Mouse (Mus musculus) hindbrain, embryonic 10.5 days (tissue): ENCODE results near the gene Srgap3. TPM values are rescaled to one million over a fixed set of nuclear protein-coding genes. Genes with fewer than 3 reads are reported as not detected.

Experiments
- DNase-seq: peaks from one replicate; pipeline ENCODE4 v3.0.0-alpha.2; 2017; ENCODE audit warnings: low spot score
- H3K27ac ChIP-seq: fragments of 300-500 bp; sonication (generic); 2 replicates; pipeline ENCODE4 v1.5.1; 2016; ENCODE audit warnings: mild to moderate bottlenecking, moderate library complexity
- H3K27me3 ChIP-seq: fragments of 300-500 bp; sonication (generic); 2 replicates; pipeline ENCODE4 v1.6.1; 2016; ENCODE audit warnings: mild to moderate bottlenecking; ENCODE audit not compliant: poor library complexity, insufficient read depth, severe bottlenecking
- H3K36me3 ChIP-seq: fragments of 300-500 bp; sonication (generic); 2 replicates; pipeline ENCODE4 v1.6.1; 2016; ENCODE audit warnings: mild to moderate bottlenecking, moderate library complexity
- H3K4me1 ChIP-seq: fragments of 300-500 bp; sonication (generic); replicated peaks from 2 replicates; pipeline ENCODE4 v1.6.1; 2016; ENCODE audit warnings: mild to moderate bottlenecking
- H3K4me3 ChIP-seq: fragments of 300-500 bp; sonication (generic); 2 replicates; pipeline ENCODE4 v1.5.1; 2016; ENCODE audit warnings: mild to moderate bottlenecking, moderate library complexity
- H3K9me3 ChIP-seq: fragments of 300-500 bp; sonication (generic); 2 replicates; pipeline ENCODE4 v1.6.1; 2016; ENCODE audit warnings: mild to moderate bottlenecking, moderate library complexity
- WGBS: fragments of 180-500 bp; shearing (Covaris S2); methylation state at CpG from one replicate; pipeline ENCODE4 v1.1.7; 2016; 5-methylcytosine and 5-hydroxymethylcytosine counted together
- polyA plus RNA-seq: library from polyadenylated mRNA; unstranded; fragments of >200 nt; fragmentation: Nextera tagmentation; extraction: Ambion mirVana; gene quantifications from 2 replicates; pipeline ENCODE4 v1.2.1, GENCODE M21; 2016

The Srgap3 gene
- polyA plus RNA-seq, 1 experiment from 2014 or later: 34.7 TPM

- Histone ChIP-seq H3K4me1 (peaks cover 52% of the 10 kb centered on the region), H3K27ac (no peak overlapping the region), H3K27me3 (no peaks in the 10 kb centered on the region), H3K4me3 (no peak overlapping the region), H3K9me3 (no peaks in the 10 kb centered on the region), H3K36me3 (peaks cover 90% of the 10 kb centered on the region)
- no peak for DNase-seq
- WGBS: 84% methylated on average over 8 of the region's 8 CpGs
Measured at GRCm38 (mm10) chr6:112920619-112921195, 26.4 kb downstream of the Srgap3 start.

DNA sequence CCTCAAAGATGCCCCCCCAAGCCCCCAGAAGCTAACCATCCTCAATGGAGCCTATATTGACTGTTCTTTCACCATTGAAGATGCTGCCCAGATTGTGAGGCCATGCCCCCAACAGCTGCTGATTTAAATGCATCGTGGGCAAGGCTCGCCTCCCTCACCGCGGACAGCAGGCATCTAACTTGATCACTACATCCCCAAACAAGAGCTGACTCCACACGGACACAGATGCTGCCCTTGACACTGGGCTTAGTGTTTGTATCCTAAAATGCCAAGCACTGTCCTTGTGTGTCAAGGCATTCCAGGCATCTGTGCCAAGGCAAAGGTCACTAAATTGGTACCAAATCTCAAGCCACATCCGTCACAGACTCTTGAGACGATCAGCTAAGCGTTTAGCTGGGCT lies 29.3 kb downstream of the Srgap3 start:
- 90% methylated on average over 8 of the region's 8 CpGs for WGBS
- no peak for DNase-seq
- Histone ChIP-seq H3K36me3 (peaks cover 86% of the 10 kb centered on the region), H3K27ac (no peak overlapping the region), H3K4me1 (peaks cover 35% of the 10 kb centered on the region), H3K4me3 (no peak overlapping the region), H3K27me3 (no peaks in the 10 kb centered on the region), H3K9me3 (no peaks in the 10 kb centered on the region)

DNA sequence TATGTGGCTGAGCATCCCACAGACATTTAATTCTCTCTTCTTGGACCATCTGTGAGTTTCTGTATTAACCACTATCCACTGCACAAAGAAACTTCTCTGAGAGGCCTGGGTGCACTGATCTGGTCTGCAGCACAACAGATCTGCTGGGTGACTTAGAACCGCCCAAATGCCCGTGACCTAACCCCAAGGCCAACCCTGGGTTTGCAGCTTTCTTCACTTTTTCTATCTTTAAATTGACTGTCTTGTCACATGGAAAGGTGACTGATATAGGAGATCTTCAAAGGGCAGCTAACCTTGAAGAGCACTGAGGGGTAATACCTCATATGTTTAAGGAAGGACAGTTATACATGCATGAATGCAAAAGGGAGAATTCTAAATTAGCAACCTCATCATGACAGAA lies 30.8 kb downstream of the Srgap3 start:
- H3K27ac ChIP-seq: no peak overlapping the region
- DNase-seq: no peak
- H3K36me3 ChIP-seq: peaks cover 88% of the 10 kb centered on the region
- H3K9me3 ChIP-seq: no peaks in the 10 kb centered on the region
- 85% methylated on average over 2 of the region's 2 CpGs for WGBS
- no peak overlapping the region for H3K4me3 ChIP-seq
- H3K4me1 ChIP-seq: peaks cover 28% of the 10 kb centered on the region
- no peaks in the 10 kb centered on the region for H3K27me3 ChIP-seq

DNA sequence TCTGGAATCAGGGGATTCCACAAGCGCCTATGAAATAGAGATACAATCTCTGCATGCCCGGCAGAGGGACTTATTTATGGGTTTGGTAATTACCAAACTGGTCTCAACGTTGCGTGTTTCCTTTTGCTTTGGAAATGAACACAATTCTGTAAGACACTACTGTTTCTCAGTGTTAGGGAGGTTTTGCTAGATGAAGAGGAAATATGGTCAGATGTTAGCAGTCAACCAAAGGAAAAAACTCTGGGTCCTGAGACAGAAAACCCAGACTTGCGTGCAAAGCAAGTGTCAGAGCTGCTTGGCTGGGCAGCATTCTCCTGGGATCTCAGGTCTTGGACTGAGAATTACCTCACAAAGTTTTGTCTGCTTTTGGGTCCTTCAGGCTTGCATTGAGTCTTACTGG lies 34.5 kb downstream of the Srgap3 start:
- Histone ChIP-seq H3K9me3 (no peaks in the 10 kb centered on the region), H3K27ac (no peak overlapping the region), H3K27me3 (no peaks in the 10 kb centered on the region), H3K4me3 (no peak overlapping the region), H3K36me3 (peaks cover 68% of the 10 kb centered on the region), H3K4me1 (peaks cover 15% of the 10 kb centered on the region)
- DNase-seq: no peak
- 96% methylated on average over 5 of the region's 5 CpGs for WGBS

DNA sequence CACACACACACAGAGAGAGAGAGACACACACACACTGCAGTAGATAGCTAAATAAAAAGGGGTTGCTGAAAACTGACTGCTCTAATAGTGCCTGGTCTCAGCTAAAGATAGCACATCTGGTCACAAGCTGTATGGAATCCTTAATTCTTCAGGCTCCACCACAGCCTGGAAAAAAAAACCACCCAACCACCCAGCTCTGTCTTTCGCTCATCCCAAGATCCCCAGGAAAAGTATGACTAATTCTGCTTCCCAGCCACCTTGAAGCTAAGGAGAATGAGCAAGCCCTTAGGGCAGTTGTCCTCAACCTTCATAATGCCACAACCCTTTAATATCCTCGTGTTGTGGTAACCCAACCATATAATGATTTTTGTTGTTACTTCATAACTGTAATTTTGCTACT lies 37.4 kb downstream of the Srgap3 start:
- Histone ChIP-seq H3K36me3 (peaks cover 64% of the 10 kb centered on the region), H3K27ac (no peak overlapping the region), H3K4me3 (no peak overlapping the region), H3K4me1 (peaks cover 13% of the 10 kb centered on the region), H3K27me3 (no peaks in the 10 kb centered on the region), H3K9me3 (no peaks in the 10 kb centered on the region)
- WGBS: 86% methylated on average over 2 of the region's 2 CpGs
- no peak for DNase-seq

GRCm38 (mm10) chr6:112907887-112908584 lies 39.0 kb downstream of the Srgap3 start:
- no peak for DNase-seq
- Histone ChIP-seq H3K9me3 (no peaks in the 10 kb centered on the region), H3K4me3 (no peak overlapping the region), H3K4me1 (peaks cover 30% of the 10 kb centered on the region), H3K36me3 (peaks cover 50% of the 10 kb centered on the region), H3K27ac (no peak overlapping the region), H3K27me3 (no peaks in the 10 kb centered on the region)
- 92% methylated on average over 8 of the region's 8 CpGs for WGBS

DNA sequence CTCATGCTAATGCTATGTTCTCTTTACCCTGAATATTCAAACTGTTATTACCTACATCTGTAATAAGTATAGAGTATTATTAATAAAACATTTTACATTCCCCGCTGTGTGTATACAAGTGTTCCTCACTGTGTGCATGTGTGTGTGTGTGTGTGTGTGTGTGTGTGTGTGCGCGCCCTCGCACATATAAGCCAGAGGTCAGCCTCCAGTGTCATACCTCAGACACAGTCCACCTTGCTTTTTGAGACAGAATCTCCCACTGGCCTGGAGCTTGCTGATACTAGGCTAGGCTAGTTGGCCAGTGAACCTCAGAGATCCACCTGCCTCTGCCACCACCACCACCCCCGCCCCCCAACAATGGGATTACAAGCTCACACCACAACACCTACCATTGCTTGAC lies 43.3 kb downstream of the Srgap3 start:
- no peaks in the 10 kb centered on the region for H3K9me3 ChIP-seq
- 84% methylated on average over 5 of the region's 5 CpGs for WGBS
- peak overlapping the region; percentile 33 for H3K4me3 ChIP-seq
- peaks cover 64% of the 10 kb centered on the region for H3K4me1 ChIP-seq
- peaks cover 28% of the 10 kb centered on the region for H3K36me3 ChIP-seq
- peak overlapping the region; percentile 87 for H3K27ac ChIP-seq
- no peak for DNase-seq
- no peaks in the 10 kb centered on the region for H3K27me3 ChIP-seq

DNA sequence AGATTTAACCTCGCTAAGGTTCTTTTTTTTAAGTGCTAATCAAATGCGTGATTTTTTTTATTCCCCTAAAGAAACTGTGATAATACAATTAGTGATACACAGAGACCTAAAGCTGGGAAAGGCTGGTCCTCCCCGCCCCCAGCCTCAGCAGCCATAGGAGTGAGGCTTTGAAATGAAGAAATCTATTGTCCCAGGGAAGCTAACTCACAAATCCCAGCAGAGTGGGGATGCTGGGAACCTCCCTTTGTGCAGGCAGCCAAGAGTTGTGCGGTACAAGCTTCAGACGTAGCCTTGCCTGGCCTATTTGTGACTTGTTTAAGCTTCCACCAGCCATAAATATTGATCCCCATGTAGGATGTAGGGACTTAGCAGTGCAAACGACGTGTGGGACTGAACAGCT lies 43.8 kb downstream of the Srgap3 start:
- H3K36me3 ChIP-seq: peaks cover 28% of the 10 kb centered on the region
- peak overlapping the region; percentile 87 for H3K27ac ChIP-seq
- peak overlapping the region; percentile 33 for H3K4me3 ChIP-seq
- no peaks in the 10 kb centered on the region for H3K9me3 ChIP-seq
- peak; percentile 73 for DNase-seq
- H3K27me3 ChIP-seq: no peaks in the 10 kb centered on the region
- 5% methylated on average over 7 of the region's 7 CpGs for WGBS
- peaks cover 69% of the 10 kb centered on the region for H3K4me1 ChIP-seq

- Histone ChIP-seq H3K4me1 (peaks cover 74% of the 10 kb centered on the region), H3K4me3 (peak overlapping the region; percentile 33)
Measured at GRCm38 (mm10) chr6:112902791-112903190, 44.3 kb downstream of the Srgap3 start.

DNA sequence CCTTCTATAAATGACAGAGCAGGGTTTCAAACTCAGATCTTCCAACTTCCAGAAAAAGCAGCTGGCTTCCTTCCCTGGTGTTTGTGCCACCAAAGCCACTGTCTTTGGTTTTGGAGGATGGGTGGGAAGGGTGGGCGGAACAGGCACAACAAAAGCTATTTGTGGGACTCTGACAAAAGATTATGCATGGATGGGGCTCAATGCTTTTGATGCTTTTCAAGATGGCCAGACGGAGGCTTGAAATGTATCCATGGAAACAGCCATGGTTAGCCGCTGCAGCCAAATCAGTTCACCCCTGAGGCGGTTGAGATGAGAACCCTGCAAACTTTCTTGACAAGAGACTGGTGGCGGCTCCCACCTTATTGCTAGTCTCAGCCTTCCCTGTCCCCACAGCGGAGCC lies 46.8 kb downstream of the Srgap3 start:
- H3K36me3 ChIP-seq: peaks cover 5% of the 10 kb centered on the region; the same call in 1 of the 2 replicates
- H3K9me3 ChIP-seq: no peaks in the 10 kb centered on the region
- peaks cover 91% of the 10 kb centered on the region for H3K4me1 ChIP-seq
- H3K27ac ChIP-seq: peak overlapping the region; percentile 87
- DNase-seq: peak; percentile 79
- H3K27me3 ChIP-seq: no peaks in the 10 kb centered on the region
- H3K4me3 ChIP-seq: peak overlapping the region; percentile 46
- 36% methylated on average over 6 of the region's 6 CpGs for WGBS

More at GRCm38 (mm10) chr6:112902791-112903190, 44.3 kb downstream of the Srgap3 start:
- no peaks in the 10 kb centered on the region for H3K9me3 ChIP-seq
- H3K27me3 ChIP-seq: no peaks in the 10 kb centered on the region
- 9% methylated on average over 4 of the region's 4 CpGs for WGBS
- H3K36me3 ChIP-seq: peaks cover 25% of the 10 kb centered on the region
- H3K27ac ChIP-seq: peak overlapping the region; percentile 87
- DNase-seq: peak; percentile 58

GRCm38 (mm10) chr6:112899711-112900110 lies 47.4 kb downstream of the Srgap3 start:
- Histone ChIP-seq H3K27ac (peak overlapping the region; percentile 87), H3K4me3 (peak overlapping the region; percentile 46), H3K4me1 (peaks cover 92% of the 10 kb centered on the region), H3K27me3 (no peaks in the 10 kb centered on the region), H3K9me3 (no peaks in the 10 kb centered on the region), H3K36me3 (peaks cover 11% of the 10 kb centered on the region)
- peak; percentile 22 for DNase-seq
- WGBS: 23% methylated on average over 1 of the region's 1 CpGs

DNA sequence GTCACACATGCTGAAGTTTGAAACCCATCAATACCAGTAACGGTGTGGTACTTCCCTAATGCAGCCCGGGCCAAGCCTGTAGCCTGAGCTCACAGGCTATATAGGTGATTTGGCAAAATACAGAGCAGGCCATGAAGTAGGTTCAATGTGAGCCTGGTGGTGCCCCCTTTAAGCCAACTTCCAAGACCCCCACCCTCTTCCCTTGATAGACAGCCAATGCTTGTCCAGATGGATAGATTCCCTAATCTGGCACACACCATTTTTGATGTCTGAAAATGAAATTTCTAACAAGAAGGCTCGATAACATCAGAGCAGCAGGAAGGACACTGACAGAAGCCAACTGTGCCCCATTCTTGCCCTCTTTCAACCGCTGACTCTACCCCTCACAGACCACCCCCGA lies 47.8 kb downstream of the Srgap3 start:
- Histone ChIP-seq H3K27me3 (no peaks in the 10 kb centered on the region), H3K4me3 (peak overlapping the region; percentile 46), H3K4me1 (peaks cover 92% of the 10 kb centered on the region), H3K9me3 (no peaks in the 10 kb centered on the region), H3K27ac (peak overlapping the region; percentile 87), H3K36me3 (peaks cover 15% of the 10 kb centered on the region)
- WGBS: 67% methylated on average over 5 of the region's 5 CpGs
- no peak for DNase-seq

DNA sequence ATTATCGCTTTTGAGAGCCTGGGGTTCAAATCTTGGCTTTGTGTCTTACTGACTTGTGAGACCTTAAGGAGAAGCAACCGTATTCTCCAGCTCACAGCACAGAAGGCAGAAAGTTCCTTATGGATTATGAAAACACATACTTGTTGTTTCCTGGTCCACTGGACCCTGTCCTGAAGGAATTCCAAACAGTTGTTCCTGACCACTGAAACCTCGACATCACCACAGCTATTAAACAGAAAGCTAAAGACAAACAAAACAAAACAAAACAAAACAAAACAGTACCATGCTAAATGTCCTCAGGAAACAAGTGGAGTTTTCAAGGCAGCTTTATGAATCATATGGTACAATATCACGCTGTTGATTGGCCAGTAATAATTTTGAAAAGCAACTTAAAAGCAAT lies 48.6 kb downstream of the Srgap3 start:
- peak overlapping the region; percentile 87 for H3K27ac ChIP-seq
- no peak for DNase-seq
- WGBS: 76% methylated on average over 4 of the region's 4 CpGs
- H3K4me3 ChIP-seq: peak overlapping the region; percentile 46; the same call in 1 of the 2 replicates
- H3K9me3 ChIP-seq: no peaks in the 10 kb centered on the region
- peaks cover 84% of the 10 kb centered on the region for H3K4me1 ChIP-seq
- peaks cover 24% of the 10 kb centered on the region for H3K36me3 ChIP-seq
- H3K27me3 ChIP-seq: no peaks in the 10 kb centered on the region
